8 mouse cellular contexts compared by ENCODE assay signal in the genomic region with DNA sequence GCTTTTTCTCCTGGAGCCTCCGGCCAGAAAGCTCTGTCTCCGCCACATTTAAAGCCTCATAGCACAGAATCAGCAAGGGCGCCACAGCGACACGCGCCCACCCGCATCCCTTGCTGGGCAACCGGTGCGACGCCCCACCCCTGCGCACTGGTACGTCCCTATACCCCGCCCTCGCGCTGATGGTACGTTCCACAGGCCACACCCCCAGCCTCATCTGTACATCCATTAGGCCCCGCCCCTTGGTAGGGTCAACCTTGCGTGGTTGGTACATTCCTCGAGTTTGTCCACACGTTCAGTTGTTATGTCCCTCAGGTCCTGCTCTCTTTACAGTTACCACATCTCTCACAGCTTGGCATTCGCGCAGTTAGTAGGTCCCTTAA. TPM values are rescaled to one million over a fixed set of nuclear protein-coding genes. Genes with fewer than 3 reads are reported as not detected.
DNase-seq lines count a peak whose midpoint lies in the region; ATAC-seq lines count a peak whose summit lies in the region.

A gene (minus strand): TSS at position 148 of the 380 bp plus-strand sequence.
A gene (plus strand): TSS at position 298 of the 380 bp plus-strand sequence.

- peak within 1 kb of the TSS; percentile 68 for H3K4me3 ChIP-seq in hindbrain, embryonic 11.5 days (ENCODE audit: low read depth, low read length)
- H3K4me3 ChIP-seq in lung, embryonic 15.5 days, result peak within 1 kb of the TSS; percentile 79

- peak within 1 kb of the TSS; percentile 69 for H3K9ac ChIP-seq in hindbrain, embryonic 11.5 days (ENCODE audit: low read depth, low read length)
- peak within 1 kb of the TSS; percentile 68 for H3K9ac ChIP-seq in lung, embryonic 15.5 days

- H3K4me1 ChIP-seq in hindbrain, embryonic 11.5 days (replicated peaks; ENCODE audit: control insufficient read depth, insufficient read depth, low read length), result peaks cover 9% of the 10 kb centered on the region
- H3K4me1 ChIP-seq in lung, embryonic 15.5 days, result peaks cover 24% of the 10 kb centered on the region

- WGBS in hindbrain, embryonic 11.5 days, result under 1% methylated on average over 22 of the region's 22 CpGs
- WGBS in lung, embryonic 15.5 days, result under 1% methylated on average over 22 of the region's 22 CpGs

- peak; percentile 97 for DNase-seq in NIH3T3 (ENCODE audit: low read depth)
- DNase-seq in cerebellum, postnatal 14 days, result peak; percentile 99
- peak; percentile 97 to 98 for DNase-seq in frontal cortex, postnatal 14 days (ENCODE audit: low spot score in 2 of 2)
- DNase-seq in hindbrain, embryonic 11.5 days (ENCODE audit: low spot score), result peak; percentile 98
- DNase-seq in layer of hippocampus, adult 9-11 months, result peak; percentile 99
- DNase-seq in ovary, adult 18-20 months (ENCODE audit: low spot score), result peak; percentile 92
- DNase-seq in thymus, postnatal 36 days, result peak; percentile 97 to 99

- H3K9me3 ChIP-seq in hindbrain, embryonic 11.5 days (ENCODE audit: control insufficient read depth, low read length), result no peaks in the 10 kb centered on the region
- H3K9me3 ChIP-seq in lung, embryonic 15.5 days, result no peaks in the 10 kb centered on the region

- ATAC-seq in hindbrain, embryonic 11.5 days (ENCODE audit: low FRiP score), result peak; percentile 88
- peak; percentile 86 for ATAC-seq in lung, embryonic 15.5 days (ENCODE audit: borderline replicate concordance, extremely low read depth, low FRiP score, low TSS enrichment)

- H3K27me3 ChIP-seq in hindbrain, embryonic 11.5 days (ENCODE audit: control insufficient read depth, insufficient read depth, low read length), result no peaks in the 10 kb centered on the region
- no peaks in the 10 kb centered on the region for H3K27me3 ChIP-seq in lung, embryonic 15.5 days

- peak within 1 kb of the TSS; percentile 64 for H3K27ac ChIP-seq in hindbrain, embryonic 11.5 days (ENCODE audit: low read depth, low read length)
- H3K27ac ChIP-seq in lung, embryonic 15.5 days, result peak within 1 kb of the TSS; percentile 86

- no peaks in the 10 kb centered on the region; the same call in 1 of the 2 replicates for H3K36me3 ChIP-seq in hindbrain, embryonic 11.5 days (ENCODE audit: control insufficient read depth, insufficient read depth, low read length)
- peaks cover 14% of the 10 kb centered on the region for H3K36me3 ChIP-seq in lung, embryonic 15.5 days

- H3K4me2 ChIP-seq in hindbrain, embryonic 11.5 days (replicated peaks; ENCODE audit: low read depth, low read length), result peak within 1 kb of the TSS; percentile 93
- peak within 1 kb of the TSS; percentile 83 for H3K4me2 ChIP-seq in lung, embryonic 15.5 days

RNA-seq across cellular contexts. Expression of the first gene that starts in this region (rescaled TPM):
- 9.3 and 10.5 TPM in 2 replicates for polyA plus RNA-seq in hindbrain, embryonic 11.5 days (2014; fragmentation: Nextera tagmentation; extraction: Ambion mirVana)
- 11.1 and 11.6 TPM in 2 replicates for polyA plus RNA-seq in lung, embryonic 15.5 days (2015; fragmentation: Nextera tagmentation; extraction: Ambion mirVana)

RNA-seq across cellular contexts. Expression of the second gene that starts in this region (rescaled TPM):
- polyA plus RNA-seq in hindbrain, embryonic 11.5 days (2014; fragmentation: Nextera tagmentation; extraction: Ambion mirVana), result 25.9 and 32.4 TPM in 2 replicates
- 37.8 and 41.1 TPM in 2 replicates for polyA plus RNA-seq in lung, embryonic 15.5 days (2015; fragmentation: Nextera tagmentation; extraction: Ambion mirVana)

Comparison
In these comparisons a context has a peak if more than half of its experiments do, and no peak if none do; other contexts are left out.
1. Peak in every context shown above with its lines: DNase-seq, ATAC-seq, H3K4me3 ChIP-seq and H3K27ac ChIP-seq.